Mouse (Mus musculus) liver, postnatal 0 days (tissue): ENCODE measurements around the gene Zfp326. TPM values are rescaled to one million over a fixed set of nuclear protein-coding genes. Genes with fewer than 3 reads are reported as not detected.

Source experiments
- ATAC-seq: fragments of 200-750 bp; cut with Nextera tagmentation; 2 replicates; pipeline ENCODE4 v1.8.0; 2017; ENCODE audit warnings: mild to moderate bottlenecking, moderate library complexity
- DNase-seq: peaks from one replicate; pipeline ENCODE4 v3.0.0-alpha.2; 2016
- H3K27ac ChIP-seq: fragments of 300-500 bp; sonication (generic); 2 replicates; pipeline ENCODE4 v1.5.1; 2014; ENCODE audit warnings: antibody characterized with exemption, moderate library complexity, mild to moderate bottlenecking, low read depth
- H3K27me3 ChIP-seq: fragments of 300-500 bp; sonication (generic); 2 replicates; pipeline ENCODE4 v1.6.1; 2014; ENCODE audit warnings: low read length, control low read depth, mixed read lengths; ENCODE audit not compliant: insufficient read depth
- H3K36me3 ChIP-seq: fragments of 300-500 bp; sonication (generic); replicated peaks from 2 replicates; pipeline ENCODE4 v1.6.1; 2014; ENCODE audit warnings: mild to moderate bottlenecking, control low read depth, low read length, moderate library complexity, mixed read lengths; ENCODE audit not compliant: insufficient read depth
- H3K4me1 ChIP-seq: fragments of 300-500 bp; sonication (generic); 2 replicates; pipeline ENCODE4 v1.6.1; 2014; ENCODE audit warnings: antibody characterized with exemption, mild to moderate bottlenecking, control low read depth; ENCODE audit not compliant: insufficient read depth
- H3K4me2 ChIP-seq: fragments of 300-500 bp; sonication (generic); 2 replicates; pipeline ENCODE4 v1.6.1; 2014; ENCODE audit warnings: low read depth, mild to moderate bottlenecking, low read length, moderate library complexity, mixed read lengths
- H3K4me3 ChIP-seq: fragments of 300-500 bp; sonication (generic); 2 replicates; pipeline ENCODE4 v1.5.1; 2014; ENCODE audit warnings: low read depth, low read length
- H3K9ac ChIP-seq: fragments of 300-500 bp; sonication (generic); replicated peaks from 2 replicates; pipeline ENCODE4 v1.6.1; 2014; ENCODE audit warnings: mild to moderate bottlenecking, moderate library complexity
- H3K9me3 ChIP-seq: fragments of 300-500 bp; sonication (generic); 2 replicates; pipeline ENCODE4 v1.6.1; 2016; ENCODE audit warnings: mild to moderate bottlenecking, control low read depth, low read length, mixed read lengths
- CTCF ChIP-seq: sonication (generic); IDR thresholded peaks from 2 replicates; pipeline ENCODE4 v1.5.1; 2016; ENCODE audit warnings: antibody characterized with exemption, low read depth
- EP300 ChIP-seq: IDR thresholded peaks from 2 replicates; pipeline ENCODE4 v1.6.1; 2016; ENCODE audit warnings: antibody characterized with exemption, low read depth, mild to moderate bottlenecking
- WGBS: fragments of 180-500 bp; shearing (Covaris S2); extraction: QIAGEN DNeasy Blood & Tissue Kit; methylation state at CpG from one replicate; pipeline ENCODE4 v1.1.7; 2014; ENCODE audit not compliant: insufficient replicate concordance; 5-methylcytosine and 5-hydroxymethylcytosine counted together
- polyA plus RNA-seq: library from polyadenylated mRNA; unstranded; fragments of >200 nt; fragmentation: Nextera tagmentation; extraction: Ambion mirVana; gene quantifications from 2 replicates; pipeline ENCODE4 v1.2.1, GENCODE M21; 2015

The Zfp326 gene
- polyA plus RNA-seq = 8.9 and 9.0 TPM in 2 replicates

GRCm38 (mm10) chr5:105876068-105876924 lies at the start of gene Zfp326:
Zfp326 (plus strand) TSS chr5:105876565.
- Histone ChIP-seq H3K9ac (peak within 1 kb of the TSS; percentile 87), H3K4me3 (peak within 1 kb of the TSS; percentile 73), H3K4me1 (peaks cover 31% of the 10 kb centered on the region), H3K36me3 (no peaks in the 10 kb centered on the region), H3K9me3 (no peaks in the 10 kb centered on the region), H3K27me3 (no peaks in the 10 kb centered on the region), H3K27ac (peak within 1 kb of the TSS; percentile 89), H3K4me2 (peak within 1 kb of the TSS; percentile 74)
- DNase-seq (peak; percentile 97), ATAC-seq (peak; percentile 98)
- TF ChIP-seq CTCF (no peak; the same call in 1 of the 2 replicates), EP300 (no peak)
- under 1% methylated on average over 53 of the region's 83 CpGs for WGBS

DNA sequence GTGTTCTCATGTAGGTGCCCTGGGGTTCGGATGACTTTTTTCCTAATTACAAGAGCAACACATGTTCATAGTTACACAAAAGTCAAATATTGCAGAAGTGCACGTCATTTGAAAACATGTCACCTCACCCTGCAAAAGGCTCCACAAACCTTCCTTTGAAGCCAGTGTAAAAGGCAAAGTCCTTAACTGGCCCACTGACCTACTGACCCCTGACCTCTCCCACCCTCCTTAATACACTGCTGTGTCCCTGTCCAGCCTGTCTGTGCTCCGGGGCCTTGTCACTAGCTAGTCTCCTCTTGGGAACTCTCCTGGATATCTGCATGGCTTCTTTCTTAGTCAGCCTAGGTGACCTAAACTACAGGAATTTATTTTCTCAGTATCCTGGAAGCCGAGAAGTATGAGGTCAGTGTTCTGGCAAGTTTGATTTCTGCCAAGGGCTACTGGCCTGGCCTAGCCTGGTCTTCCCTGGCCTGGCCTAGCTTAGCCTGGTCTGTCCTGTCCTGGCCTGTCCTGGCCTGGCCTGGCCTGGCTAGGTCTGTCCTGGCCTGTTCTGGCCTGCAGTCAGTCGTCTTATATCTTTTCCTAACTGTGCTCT lies 49.4 kb upstream of the Zfp326 start:
- Histone ChIP-seq H3K4me3 (no peak overlapping the region), H3K4me1 (peaks cover 6% of the 10 kb centered on the region; the same call in 1 of the 2 replicates), H3K27me3 (no peaks in the 10 kb centered on the region), H3K27ac (0 out of 2 replicates have a peak overlapping the region, but pooled peaks have one; percentile 39), H3K36me3 (no peaks in the 10 kb centered on the region), H3K4me2 (no peak overlapping the region), H3K9ac (no peak overlapping the region), H3K9me3 (no peaks in the 10 kb centered on the region)
- WGBS = 59% methylated on average over 5 of the region's 5 CpGs
- no peak for TF ChIP-seq CTCF
- no peak for TF ChIP-seq EP300
- ATAC-seq (peak; percentile 85), DNase-seq (peak; percentile 34)

DNA sequence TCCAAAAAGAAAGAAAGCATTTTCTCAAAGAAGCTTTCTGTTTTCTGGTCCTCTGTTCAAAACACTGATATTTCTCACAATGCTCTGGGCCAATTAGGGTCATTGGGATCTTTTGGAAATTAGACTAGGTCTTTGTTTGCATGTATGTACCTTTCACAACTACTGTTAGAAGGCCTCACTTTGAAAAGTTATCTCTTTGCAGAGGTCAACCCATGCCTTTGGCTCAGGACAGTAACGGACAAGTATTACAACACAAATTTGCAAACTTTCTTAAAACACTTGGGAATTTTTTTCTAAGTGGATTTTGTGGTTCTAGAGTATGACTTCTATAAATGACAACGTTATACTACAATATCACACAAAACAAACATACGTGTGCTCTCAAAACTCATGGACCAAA lies 48.3 kb upstream of the Zfp326 start:
- Histone ChIP-seq H3K9me3 (no peaks in the 10 kb centered on the region), H3K4me2 (no peak overlapping the region), H3K27me3 (no peaks in the 10 kb centered on the region), H3K9ac (no peak overlapping the region), H3K4me3 (no peak overlapping the region), H3K4me1 (peaks cover 6% of the 10 kb centered on the region; the same call in 1 of the 2 replicates), H3K27ac (no peak overlapping the region), H3K36me3 (no peaks in the 10 kb centered on the region)
- DNase-seq (no peak), ATAC-seq (no peak)
- WGBS = 68% methylated on average over 3 of the region's 3 CpGs
- TF ChIP-seq CTCF = no peak
- no peak for TF ChIP-seq EP300

DNA sequence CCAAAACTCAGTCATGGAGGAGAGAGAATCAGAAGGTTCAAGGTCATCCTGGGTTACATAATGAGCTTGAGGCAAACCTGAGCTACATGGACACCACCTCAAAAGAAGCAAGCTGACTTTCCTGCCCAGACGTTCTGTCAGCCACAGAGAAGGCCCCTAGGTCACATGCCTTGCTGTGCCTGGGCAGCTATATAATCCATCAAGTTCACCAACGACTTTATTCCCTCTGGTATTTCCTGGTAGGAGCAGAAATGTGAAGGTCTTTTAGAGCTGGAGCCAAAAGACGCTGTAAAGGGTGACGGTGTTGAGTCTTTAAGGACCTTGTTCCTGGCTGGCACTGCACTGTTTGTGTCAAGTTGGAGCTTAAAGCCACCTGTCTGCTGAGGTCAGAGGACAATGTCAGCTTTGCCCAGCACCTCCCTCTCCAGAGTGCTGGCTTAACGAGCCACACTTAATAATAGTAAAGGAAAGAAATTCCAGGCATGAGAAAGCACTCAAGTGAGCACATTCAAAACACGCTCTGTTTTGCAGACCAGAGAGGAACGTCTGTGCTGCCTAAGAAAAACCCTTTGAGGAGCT lies 47.3 kb upstream of the Zfp326 start:
- no peak for ATAC-seq
- WGBS = 50% methylated on average over 7 of the region's 7 CpGs
- TF ChIP-seq CTCF (no peak), EP300 (no peak)

DNA sequence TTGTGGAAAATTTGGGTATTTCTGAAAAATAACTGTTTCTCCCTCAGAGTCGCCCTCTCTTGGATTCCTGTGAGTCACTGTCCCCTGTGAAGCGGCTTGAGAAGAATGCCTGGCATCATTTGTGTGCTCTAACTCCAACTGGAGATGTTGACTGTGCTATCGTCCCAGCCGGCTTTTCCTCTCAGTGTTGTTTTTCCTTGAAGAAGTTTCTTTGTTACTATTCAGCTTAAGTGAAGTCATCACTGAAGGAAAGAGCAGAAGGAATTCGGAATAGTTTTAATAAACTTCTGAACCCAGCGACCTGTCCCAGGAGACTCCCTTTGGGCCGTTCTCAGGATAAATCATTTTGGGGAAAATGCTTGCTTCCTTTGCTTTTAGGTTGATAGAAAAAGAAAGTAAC lies 44.2 kb upstream of the Zfp326 start:
- H3K27ac ChIP-seq = no peak overlapping the region
- H3K4me2 ChIP-seq = no peak overlapping the region
- DNase-seq (no peak), ATAC-seq (no peak)
- no peaks in the 10 kb centered on the region for H3K9me3 ChIP-seq
- no peak overlapping the region for H3K9ac ChIP-seq
- no peaks in the 10 kb centered on the region for H3K36me3 ChIP-seq
- WGBS = 76% methylated on average over 7 of the region's 7 CpGs
- TF ChIP-seq EP300 (no peak), CTCF (no peak)
- H3K4me1 ChIP-seq = peaks cover 7% of the 10 kb centered on the region
- no peaks in the 10 kb centered on the region for H3K27me3 ChIP-seq
- H3K4me3 ChIP-seq = no peak overlapping the region

More for the DNA sequence above, 47.3 kb upstream of the Zfp326 start:
- H3K27me3 ChIP-seq = no peaks in the 10 kb centered on the region
- H3K4me1 ChIP-seq = peaks cover 11% of the 10 kb centered on the region
- H3K4me2 ChIP-seq = no peak overlapping the region
- no peak for DNase-seq
- H3K4me3 ChIP-seq = no peak overlapping the region
- H3K27ac ChIP-seq = no peak overlapping the region
- no peaks in the 10 kb centered on the region for H3K9me3 ChIP-seq
- no peaks in the 10 kb centered on the region for H3K36me3 ChIP-seq
- H3K9ac ChIP-seq = no peak overlapping the region

DNA sequence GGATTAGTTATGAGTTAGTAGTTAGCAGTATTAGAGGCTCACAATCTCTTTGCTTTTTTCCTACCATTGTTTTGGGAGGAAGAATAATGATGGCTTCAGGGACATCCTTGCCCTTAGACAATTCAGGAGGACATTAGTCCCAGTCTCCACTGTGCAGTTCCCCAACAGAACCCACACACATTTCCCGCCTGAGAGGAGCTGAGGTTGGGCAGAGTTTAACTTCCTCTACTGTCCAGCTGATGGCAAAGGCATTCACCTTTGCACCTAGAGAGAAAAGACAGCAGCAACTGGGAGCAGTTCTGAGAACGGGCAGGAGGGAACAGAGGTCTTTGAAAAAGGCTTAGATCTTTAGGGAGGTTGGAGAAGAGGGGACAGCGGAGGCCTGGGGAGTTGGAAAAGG lies 42.4 kb upstream of the Zfp326 start:
- H3K27me3 ChIP-seq = no peaks in the 10 kb centered on the region
- no peak overlapping the region for H3K9ac ChIP-seq
- no peaks in the 10 kb centered on the region for H3K36me3 ChIP-seq
- WGBS = 41% methylated on average over 3 of the region's 3 CpGs
- H3K4me3 ChIP-seq = no peak overlapping the region
- no peak overlapping the region for H3K4me2 ChIP-seq
- TF ChIP-seq CTCF (no peak), EP300 (no peak)
- H3K27ac ChIP-seq = no peak overlapping the region
- ATAC-seq = no peak
- DNase-seq = no peak
- H3K9me3 ChIP-seq = no peaks in the 10 kb centered on the region
- H3K4me1 ChIP-seq = peaks cover 5% of the 10 kb centered on the region
